Mouse (Mus musculus) hematopoietic stem cell, adult 5-6 weeks (primary cell): Measurements from ENCODE around the gene Tmem163. TPM values are rescaled to one million over a fixed set of nuclear protein-coding genes. Genes with fewer than 3 reads are reported as not detected.
A peak's percentile ranks its signal among the peaks of the same experiment; 100 is the strongest.

Experiments
- ATAC-seq, 2 experiments: fragments of 125-278 bp in 1 of 2; replicated peaks in 1 of 2; 2 replicates each; pipeline ENCODE4 v1.8.0; 2016 to 2017; ENCODE audit warnings: inconsistent platforms in 2 of 2, mild to moderate bottlenecking in 2 of 2, moderate number of reproducible peaks in 2 of 2, low read depth in 1 of 2, moderate TSS enrichment in 1 of 2; ENCODE audit not compliant: low FRiP score in 2 of 2, poor library complexity in 2 of 2, severe bottlenecking in 2 of 2, insufficient read depth in 1 of 2, low TSS enrichment in 1 of 2
- total RNA-seq: library from RNA; stranded (forward); fragments of 172-1452, 232-1000 nt; gene quantifications from 2 replicates; pipeline ENCODE4 v1.2.3, GENCODE M21; 2017

The Tmem163 gene
- total RNA-seq, 1 experiment from 2014 or later: not detected

- ATAC-seq: no peak
These were observed 196.4 kb downstream of the Tmem163 start for GRCm38 (mm10) chr1:127482911-127483310.

- ATAC-seq: no peak
These were observed 203.6 kb downstream of the Tmem163 start for GRCm38 (mm10) chr1:127475756-127476155.

GRCm38 (mm10) chr1:127470175-127470574, 209.2 kb downstream of the Tmem163 start:
- ATAC-seq: peak in 1 of 2 experiments; percentile 20; a peak in 1 of 4 replicates

GRCm38 (mm10) chr1:127467238-127467637, 212.1 kb downstream of the Tmem163 start:
- no peak for ATAC-seq

- no peak for ATAC-seq
These were observed 214.1 kb downstream of the Tmem163 start for GRCm38 (mm10) chr1:127465292-127465691.

GRCm38 (mm10) chr1:127464041-127464440, 215.3 kb downstream of the Tmem163 start:
- no peak for ATAC-seq

- ATAC-seq: no peak
These were observed 218.3 kb downstream of the Tmem163 start for GRCm38 (mm10) chr1:127461017-127461416.

GRCm38 (mm10) chr1:127459576-127459975, 219.8 kb downstream of the Tmem163 start:
- no peak for ATAC-seq

- ATAC-seq: peak; percentile 53 to 73; a peak in 3 of 4 replicates
These were observed 220.3 kb downstream of the Tmem163 start for GRCm38 (mm10) chr1:127459015-127459451.

- no peak for ATAC-seq
These were observed 226.0 kb downstream of the Tmem163 start for GRCm38 (mm10) chr1:127453397-127453796.

GRCm38 (mm10) chr1:127444836-127445485, 234.4 kb downstream of the Tmem163 start:
- ATAC-seq: no peak

- no peak for ATAC-seq
These were observed 236.2 kb downstream of the Tmem163 start for GRCm38 (mm10) chr1:127442880-127443877.

- no peak for ATAC-seq
These were observed 237.6 kb downstream of the Tmem163 start for GRCm38 (mm10) chr1:127441736-127442135.

GRCm38 (mm10) chr1:127441007-127441406, 238.3 kb downstream of the Tmem163 start:
- no peak for ATAC-seq

- no peak for ATAC-seq
These were observed 239.9 kb downstream of the Tmem163 start for GRCm38 (mm10) chr1:127439452-127439891.

- no peak for ATAC-seq
These were observed 242.3 kb downstream of the Tmem163 start for GRCm38 (mm10) chr1:127437091-127437490.
